Mouse (Mus musculus) layer of hippocampus, adult 9-10 months (tissue): ENCODE measurements around the gene Fkbp5.
"Not testable (repeated sequence)": the region's sequence is repeated elsewhere in the genome, so short reads cannot be mapped to it uniquely, and the experiment has no call there.

Source experiments
- DNase-seq: peaks from one replicate; pipeline ENCODE4 v3.0.0; 2022; ENCODE audit warnings: low spot score

Gene Fkbp5

GRCm38 (mm10) chr17:28371941-28372340 is 145.4 kb downstream of the Fkbp5 start:
- DNase-seq = no peak

- DNase-seq = no peak
These were observed 146.0 kb downstream of the Fkbp5 start for GRCm38 (mm10) chr17:28371286-28371685.

- no peak for DNase-seq
These were observed 148.3 kb downstream of the Fkbp5 start for GRCm38 (mm10) chr17:28369056-28369455.

GRCm38 (mm10) chr17:28368449-28368848 is 148.9 kb downstream of the Fkbp5 start:
- peak; percentile 31 for DNase-seq

- DNase-seq = no peak
These were observed 152.2 kb downstream of the Fkbp5 start, which contains the start of gene Tulp1 for GRCm38 (mm10) chr17:28365122-28365521. Gene Tulp1, minus strand, starts transcription at chr17:28365222.

- DNase-seq = no peak
These were observed 153.8 kb downstream of the Fkbp5 start for GRCm38 (mm10) chr17:28363507-28363906.

- no peak for DNase-seq
These were observed 154.6 kb downstream of the Fkbp5 start for GRCm38 (mm10) chr17:28362653-28363292.

GRCm38 (mm10) chr17:28361921-28362652 is 155.2 kb downstream of the Fkbp5 start:
- DNase-seq = no peak

GRCm38 (mm10) chr17:28360531-28361277 is 156.6 kb downstream of the Fkbp5 start:
- DNase-seq = no peak

- DNase-seq = not testable (repeated sequence)
These were observed 158.6 kb downstream of the Fkbp5 start for GRCm38 (mm10) chr17:28358576-28359261.

GRCm38 (mm10) chr17:28355871-28356270 is 161.5 kb downstream of the Fkbp5 start:
- DNase-seq = no peak

- DNase-seq = no peak
These were observed 165.3 kb downstream of the Fkbp5 start for GRCm38 (mm10) chr17:28352018-28352417.

- no peak for DNase-seq
These were observed 165.9 kb downstream of the Fkbp5 start for GRCm38 (mm10) chr17:28351353-28351890.

- no peak for DNase-seq
These were observed 166.6 kb downstream of the Fkbp5 start, which contains the start of gene Tead3 for GRCm38 (mm10) chr17:28350466-28351352. Gene Tead3, minus strand, starts transcription at chr17:28350817.

- no peak for DNase-seq
These were observed 167.3 kb downstream of the Fkbp5 start for GRCm38 (mm10) chr17:28349901-28350465.

- DNase-seq = no peak
These were observed 168.0 kb downstream of the Fkbp5 start for GRCm38 (mm10) chr17:28349264-28349880.
